ENCODE assay signal across 8 mouse cellular contexts in the genomic region with DNA sequence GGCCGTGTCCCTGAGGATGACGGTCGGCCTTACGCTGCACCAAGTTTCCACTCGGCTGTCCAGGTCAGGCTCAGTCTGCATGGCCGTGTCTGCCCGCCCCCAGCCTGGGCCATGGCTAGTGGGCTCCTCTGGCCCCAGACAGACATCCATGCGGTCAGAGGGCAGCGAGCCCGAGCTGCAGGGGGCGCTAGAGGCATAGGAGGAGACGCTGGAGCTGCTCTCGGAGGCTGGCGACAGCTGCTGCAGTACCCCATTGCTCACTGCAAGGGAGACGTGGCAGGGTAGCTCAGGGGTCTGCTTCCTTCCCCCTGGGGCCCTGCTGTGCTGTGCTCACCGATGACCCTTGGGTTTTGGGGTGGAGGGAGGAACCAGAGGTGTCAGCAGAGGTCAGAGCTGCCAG. TPM values are rescaled to one million over a fixed set of nuclear protein-coding genes. Genes with fewer than 3 reads are reported as not detected.
DNase-seq lines count a peak whose midpoint lies in the region; ATAC-seq and TF ChIP-seq lines count a peak whose summit lies in the region.

No protein-coding gene starts in this region.

- DNase-seq in heart, embryonic 10.5 days (ENCODE audit: low spot score) = no peak
- DNase-seq in heart, adult 9 months (ENCODE audit: low spot score in 2 of 2) = no peak
- DNase-seq in 3134 (ENCODE audit: extremely low read depth, insufficient read length, low spot score) (peak; percentile 65), R1 (ENCODE audit: low read depth, low spot score) (peak; percentile 74)
- peak; percentile 90 for DNase-seq in gastrocnemius, adult 2 months
- DNase-seq in lung, adult 18-20 months = peak; percentile 63 to 70
- DNase-seq in testis, postnatal 14 days (ENCODE audit: low spot score) = peak; percentile 76

- peak; percentile 84 for TF ChIP-seq CTCF in gastrocnemius, adult 2 months (IDR thresholded peaks at IDR 0.05)

- ATAC-seq in hindbrain, embryonic 13.5 days (ENCODE audit: low FRiP score) = no peak

- H3K4me1 ChIP-seq in heart, embryonic 10.5 days = peaks cover 21% of the 10 kb centered on the region
- peaks cover 15% of the 10 kb centered on the region for H3K4me1 ChIP-seq in hindbrain, embryonic 13.5 days (replicated peaks)

- no peaks in the 10 kb centered on the region for H3K9me3 ChIP-seq in heart, embryonic 10.5 days
- no peaks in the 10 kb centered on the region for H3K9me3 ChIP-seq in hindbrain, embryonic 13.5 days

- peaks cover 63% of the 10 kb centered on the region for H3K27me3 ChIP-seq in heart, embryonic 10.5 days (ENCODE audit: insufficient read depth, poor library complexity, severe bottlenecking)
- H3K27me3 ChIP-seq in hindbrain, embryonic 13.5 days = peaks cover 32% of the 10 kb centered on the region

- no peak overlapping the region for H3K4me2 ChIP-seq in hindbrain, embryonic 13.5 days

- 29% methylated on average over 16 of the region's 16 CpGs for WGBS in heart, embryonic 10.5 days
- WGBS in hindbrain, embryonic 13.5 days = 31% methylated on average over 16 of the region's 16 CpGs

- no peak overlapping the region for H3K4me3 ChIP-seq in heart, embryonic 10.5 days
- no peak overlapping the region for H3K4me3 ChIP-seq in gastrocnemius, adult 2 months
- no peak overlapping the region for H3K4me3 ChIP-seq in hindbrain, embryonic 13.5 days

- intact Hi-C loops in gastrocnemius, adult 2 months (cut with DNase I) = loop anchor here (1.0 kb wide), 1 partner anchor 27 kb away; no protein-coding TSS in a partner anchor

- no peaks in the 10 kb centered on the region for H3K36me3 ChIP-seq in heart, embryonic 10.5 days
- H3K36me3 ChIP-seq in hindbrain, embryonic 13.5 days = no peaks in the 10 kb centered on the region

- no peak overlapping the region for H3K9ac ChIP-seq in hindbrain, embryonic 13.5 days

- 0 out of 2 replicates have a peak overlapping the region, but pooled peaks have one; percentile 8 for H3K27ac ChIP-seq in heart, embryonic 10.5 days
- peak overlapping the region; percentile 21; the same call in 1 of the 2 replicates for H3K27ac ChIP-seq in gastrocnemius, adult 2 months
- no peak overlapping the region for H3K27ac ChIP-seq in hindbrain, embryonic 13.5 days

RNA-seq across cellular contexts. Expression of a gene that starts 8.7 kb away (rescaled TPM):
- 0.34 and 0.55 TPM in 2 replicates for polyA plus RNA-seq in heart, embryonic 10.5 days (2016; fragmentation: Nextera tagmentation; extraction: Ambion mirVana)
- 1 to 10 TPM; 5.9 to 6.8 TPM for total RNA-seq in gastrocnemius, adult 2 months (2021)
- 1.4 and 1.5 TPM in 2 replicates for polyA plus RNA-seq in hindbrain, embryonic 13.5 days (2015; fragmentation: Nextera tagmentation; extraction: Ambion mirVana)

RNA-seq across cellular contexts. Expression of a gene that starts 10.4 kb away (rescaled TPM):
- 11.8 and 13.4 TPM in 2 replicates for polyA plus RNA-seq in heart, embryonic 10.5 days (2016; fragmentation: Nextera tagmentation; extraction: Ambion mirVana)
- 10 to 100 TPM; 17.1 to 25.1 TPM for total RNA-seq in gastrocnemius, adult 2 months (2021)
- 63.1 and 65.4 TPM in 2 replicates for polyA plus RNA-seq in hindbrain, embryonic 13.5 days (2015; fragmentation: Nextera tagmentation; extraction: Ambion mirVana)

RNA-seq across cellular contexts. Expression of a gene that starts 22.7 kb away (rescaled TPM):
- 47.5 and 61.4 TPM in 2 replicates for polyA plus RNA-seq in heart, embryonic 10.5 days (2016; fragmentation: Nextera tagmentation; extraction: Ambion mirVana)
- 10 to 100 TPM; 21.0 to 29.3 TPM for total RNA-seq in gastrocnemius, adult 2 months (2021)
- polyA plus RNA-seq in hindbrain, embryonic 13.5 days (2015; fragmentation: Nextera tagmentation; extraction: Ambion mirVana) = 23.4 and 24.1 TPM in 2 replicates

RNA-seq across cellular contexts. Expression of a gene that starts 30.6 kb away (rescaled TPM):
- polyA plus RNA-seq in heart, embryonic 10.5 days (2016; fragmentation: Nextera tagmentation; extraction: Ambion mirVana) = 63.8 and 66.3 TPM in 2 replicates
- total RNA-seq in gastrocnemius, adult 2 months (2021) = 10 to 100 TPM; 31.0 to 42.5 TPM
- polyA plus RNA-seq in hindbrain, embryonic 13.5 days (2015; fragmentation: Nextera tagmentation; extraction: Ambion mirVana) = 91.6 and 93.6 TPM in 2 replicates

RNA-seq across cellular contexts. Expression of a gene that starts 31.4 kb away (rescaled TPM):
- 24.4 and 27.0 TPM in 2 replicates for polyA plus RNA-seq in heart, embryonic 10.5 days (2016; fragmentation: Nextera tagmentation; extraction: Ambion mirVana)
- total RNA-seq in gastrocnemius, adult 2 months (2021) = 10 to 100 TPM; 18.0 to 25.4 TPM
- polyA plus RNA-seq in hindbrain, embryonic 13.5 days (2015; fragmentation: Nextera tagmentation; extraction: Ambion mirVana) = 16.0 and 17.0 TPM in 2 replicates

Comparison
In these comparisons a context has a peak if more than half of its experiments do, and no peak if none do; other contexts are left out.
1. DNase-seq: peak in 3134 (single experiment), R1 (single experiment), gastrocnemius, adult 2 months (single experiment), lung, adult 18-20 months (2 of 2) and testis, postnatal 14 days (single experiment); none in heart, embryonic 10.5 days (single experiment) and heart, adult 9 months (0 of 2).